Mouse (Mus musculus) right cerebral cortex, postnatal 25 days (tissue): ENCODE results near the gene Gm10300.

Experiments used
- DNase-seq: peaks from one replicate; pipeline ENCODE4 v3.0.0; 2022

Gene Gm10300

GRCm38 (mm10) chr4:132051321-132052275, 22.9 kb upstream of the Gm10300 start:
- DNase-seq: no peak

GRCm38 (mm10) chr4:132057311-132057710, 17.2 kb upstream of the Gm10300 start:
- no peak for DNase-seq

GRCm38 (mm10) chr4:132059541-132059940, 15.0 kb upstream of the Gm10300 start:
- DNase-seq: no peak

GRCm38 (mm10) chr4:132060040-132060832, 14.3 kb upstream of the Gm10300 start:
- DNase-seq: no peak

- DNase-seq: no peak
Observed at GRCm38 (mm10) chr4:132062289-132062688, 12.2 kb upstream of the Gm10300 start.

GRCm38 (mm10) chr4:132062934-132063884, 11.3 kb upstream of the Gm10300 start:
- DNase-seq: no peak

- no peak for DNase-seq
Observed at GRCm38 (mm10) chr4:132064550-132064949, 9.9 kb upstream of the Gm10300 start.

GRCm38 (mm10) chr4:132065578-132065977, 8.9 kb upstream of the Gm10300 start:
- no peak for DNase-seq

- DNase-seq: no peak
Observed at GRCm38 (mm10) chr4:132066101-132066773, 8.3 kb upstream of the Gm10300 start.

GRCm38 (mm10) chr4:132067112-132067937, 7.2 kb upstream of the Gm10300 start:
- DNase-seq: no peak

GRCm38 (mm10) chr4:132067938-132068235, 6.6 kb upstream of the Gm10300 start:
- no peak for DNase-seq

- DNase-seq: no peak
Observed at GRCm38 (mm10) chr4:132071674-132072073, 2.8 kb upstream of the Gm10300 start.

GRCm38 (mm10) chr4:132072156-132072555, 2.3 kb upstream of the Gm10300 start:
- no peak for DNase-seq

- no peak for DNase-seq
Observed at GRCm38 (mm10) chr4:132072946-132073345, 1.6 kb upstream of the Gm10300 start.

GRCm38 (mm10) chr4:132074933-132075769, 654 bp downstream of the Gm10300 start, which contains the start of gene Epb41:
Epb41 (minus strand) TSS chr4:132075321.
- peak; percentile 92 for DNase-seq

GRCm38 (mm10) chr4:132075796-132076195, 1.3 kb downstream of the Gm10300 start:
- DNase-seq: no peak

- peak; percentile 48 for DNase-seq
Observed at GRCm38 (mm10) chr4:132076480-132077405, 2.2 kb downstream of the Gm10300 start.

- DNase-seq: no peak
Observed at GRCm38 (mm10) chr4:132077445-132077844, 2.9 kb downstream of the Gm10300 start.

- DNase-seq: no peak
Observed at GRCm38 (mm10) chr4:132078296-132078714, 3.8 kb downstream of the Gm10300 start.
